Mouse (Mus musculus) embryonic facial prominence, embryonic 10.5 days (tissue): ENCODE data around the gene Igfbp3. TPM values are rescaled to one million over a fixed set of nuclear protein-coding genes. Genes with fewer than 3 reads are reported as not detected.
A peak's percentile ranks its signal among the peaks of the same experiment; 100 is the strongest.

Experiments
- DNase-seq: peaks from one replicate; pipeline ENCODE4 v3.0.0-alpha.2; 2017; ENCODE audit warnings: low spot score
- H3K27ac ChIP-seq: fragments of 300-500 bp; sonication (generic); replicated peaks from 2 replicates; pipeline ENCODE4 v1.5.1; 2016; ENCODE audit warnings: mild to moderate bottlenecking
- H3K27me3 ChIP-seq: fragments of 300-500 bp; sonication (generic); replicated peaks from 2 replicates; pipeline ENCODE4 v1.6.1; 2016; ENCODE audit warnings: low read depth, mild to moderate bottlenecking; ENCODE audit not compliant: poor library complexity, severe bottlenecking
- H3K36me3 ChIP-seq: fragments of 300-500 bp; sonication (generic); replicated peaks from 2 replicates; pipeline ENCODE4 v1.6.1; 2016; ENCODE audit warnings: mild to moderate bottlenecking, moderate library complexity
- H3K4me1 ChIP-seq: fragments of 300-500 bp; sonication (generic); 2 replicates; pipeline ENCODE4 v1.6.1; 2016
- H3K4me3 ChIP-seq: fragments of 300-500 bp; sonication (generic); 2 replicates; pipeline ENCODE4 v1.5.1; 2016; ENCODE audit warnings: mild to moderate bottlenecking, moderate library complexity
- H3K9me3 ChIP-seq: fragments of 300-500 bp; sonication (generic); 2 replicates; pipeline ENCODE4 v1.6.1; 2016; ENCODE audit warnings: mild to moderate bottlenecking
- WGBS: fragments of 180-500 bp; shearing (Covaris S2); methylation state at CpG from one replicate; pipeline ENCODE4 v1.1.7; 2016; 5-methylcytosine and 5-hydroxymethylcytosine counted together
- polyA plus RNA-seq: library from polyadenylated mRNA; unstranded; fragments of >200 nt; fragmentation: Nextera tagmentation; extraction: Ambion mirVana; gene quantifications from 2 replicates; pipeline ENCODE4 v1.2.1, GENCODE M21; 2016

The Igfbp3 gene
- polyA plus RNA-seq, 1 experiment from 2014 or later: 32.3 TPM

GRCm38 (mm10) chr11:7184420-7184819, 29.3 kb downstream of the Igfbp3 start:
- 18% methylated on average over 1 of the region's 1 CpGs for WGBS
- Histone ChIP-seq H3K27ac (no peak overlapping the region), H3K27me3 (no peaks in the 10 kb centered on the region), H3K4me1 (peaks cover 37% of the 10 kb centered on the region), H3K36me3 (no peaks in the 10 kb centered on the region), H3K9me3 (no peaks in the 10 kb centered on the region), H3K4me3 (no peak overlapping the region)
- DNase-seq: no peak

- WGBS: 38% methylated on average over 8 of the region's 8 CpGs
- H3K36me3 ChIP-seq: no peaks in the 10 kb centered on the region
- H3K9me3 ChIP-seq: no peaks in the 10 kb centered on the region
- H3K4me3 ChIP-seq: no peak overlapping the region
- H3K27me3 ChIP-seq: no peaks in the 10 kb centered on the region
- DNase-seq: no peak
- peaks cover 35% of the 10 kb centered on the region for H3K4me1 ChIP-seq
- no peak overlapping the region for H3K27ac ChIP-seq
These were observed 31.2 kb downstream of the Igfbp3 start for GRCm38 (mm10) chr11:7182409-7183042.

- no peak for DNase-seq
- H3K9me3 ChIP-seq: no peaks in the 10 kb centered on the region
- H3K4me1 ChIP-seq: peaks cover 14% of the 10 kb centered on the region
- 83% methylated on average over 2 of the region's 2 CpGs for WGBS
- H3K27ac ChIP-seq: no peak overlapping the region
- no peaks in the 10 kb centered on the region for H3K27me3 ChIP-seq
- no peaks in the 10 kb centered on the region for H3K36me3 ChIP-seq
- no peak overlapping the region for H3K4me3 ChIP-seq
These were observed 34.4 kb downstream of the Igfbp3 start for GRCm38 (mm10) chr11:7179276-7179675.

- H3K36me3 ChIP-seq: no peaks in the 10 kb centered on the region
- H3K9me3 ChIP-seq: no peaks in the 10 kb centered on the region
- WGBS: 80% methylated on average over 4 of the region's 4 CpGs
- peaks cover 10% of the 10 kb centered on the region for H3K4me1 ChIP-seq
- no peak for DNase-seq
- H3K4me3 ChIP-seq: no peak overlapping the region
- no peaks in the 10 kb centered on the region for H3K27me3 ChIP-seq
- H3K27ac ChIP-seq: no peak overlapping the region
These were observed 35.0 kb downstream of the Igfbp3 start for GRCm38 (mm10) chr11:7178724-7179123.

GRCm38 (mm10) chr11:7173664-7174063, 40.1 kb downstream of the Igfbp3 start:
- H3K27ac ChIP-seq: no peak overlapping the region
- H3K9me3 ChIP-seq: no peaks in the 10 kb centered on the region
- no peaks in the 10 kb centered on the region for H3K27me3 ChIP-seq
- H3K36me3 ChIP-seq: no peaks in the 10 kb centered on the region; the same call in 1 of the 2 replicates
- H3K4me1 ChIP-seq: peaks cover 4% of the 10 kb centered on the region; the same call in 1 of the 2 replicates
- DNase-seq: no peak
- no peak overlapping the region for H3K4me3 ChIP-seq
- 89% methylated on average over 6 of the region's 6 CpGs for WGBS

- H3K4me1 ChIP-seq: no peaks in the 10 kb centered on the region
- H3K36me3 ChIP-seq: no peaks in the 10 kb centered on the region; the same call in 1 of the 2 replicates
- 100% methylated on average over 1 of the region's 1 CpGs for WGBS
- no peaks in the 10 kb centered on the region for H3K9me3 ChIP-seq
- no peaks in the 10 kb centered on the region for H3K27me3 ChIP-seq
- no peak overlapping the region for H3K27ac ChIP-seq
- DNase-seq: no peak
- H3K4me3 ChIP-seq: no peak overlapping the region
These were observed 44.1 kb downstream of the Igfbp3 start for GRCm38 (mm10) chr11:7169645-7170044.

- no peak for DNase-seq
- 83% methylated on average over 4 of the region's 4 CpGs for WGBS
- no peak overlapping the region for H3K27ac ChIP-seq
- H3K9me3 ChIP-seq: no peaks in the 10 kb centered on the region
- no peaks in the 10 kb centered on the region for H3K27me3 ChIP-seq
- no peaks in the 10 kb centered on the region; the same call in 1 of the 2 replicates for H3K36me3 ChIP-seq
- no peak overlapping the region for H3K4me3 ChIP-seq
- peaks cover 16% of the 10 kb centered on the region for H3K4me1 ChIP-seq
These were observed 49.3 kb downstream of the Igfbp3 start for GRCm38 (mm10) chr11:7164416-7164815.

GRCm38 (mm10) chr11:7161502-7162174, 52.1 kb downstream of the Igfbp3 start:
- peaks cover 16% of the 10 kb centered on the region for H3K4me1 ChIP-seq
- H3K27me3 ChIP-seq: no peaks in the 10 kb centered on the region
- H3K9me3 ChIP-seq: no peaks in the 10 kb centered on the region
- WGBS: 80% methylated on average over 8 of the region's 8 CpGs
- no peaks in the 10 kb centered on the region for H3K36me3 ChIP-seq
- peak; percentile 46 for DNase-seq
- H3K4me3 ChIP-seq: no peak overlapping the region
- peak overlapping the region; percentile 15; the same call in 1 of the 2 replicates for H3K27ac ChIP-seq

GRCm38 (mm10) chr11:7160637-7161101, 53.1 kb downstream of the Igfbp3 start:
- H3K9me3 ChIP-seq: no peaks in the 10 kb centered on the region
- H3K27ac ChIP-seq: peak overlapping the region; percentile 15; the same call in 1 of the 2 replicates
- no peak for DNase-seq
- H3K4me1 ChIP-seq: peaks cover 16% of the 10 kb centered on the region
- no peak overlapping the region for H3K4me3 ChIP-seq
- WGBS: 62% methylated on average over 4 of the region's 4 CpGs
- H3K27me3 ChIP-seq: no peaks in the 10 kb centered on the region
- H3K36me3 ChIP-seq: no peaks in the 10 kb centered on the region

- Histone ChIP-seq H3K9me3 (no peaks in the 10 kb centered on the region), H3K4me1 (peaks cover 16% of the 10 kb centered on the region), H3K4me3 (no peak overlapping the region), H3K27me3 (no peaks in the 10 kb centered on the region), H3K36me3 (no peaks in the 10 kb centered on the region), H3K27ac (0 out of 2 replicates have a peak overlapping the region, but pooled peaks have one; percentile 15)
- DNase-seq: no peak
- WGBS: 74% methylated on average over 6 of the region's 6 CpGs
These were observed 53.6 kb downstream of the Igfbp3 start for GRCm38 (mm10) chr11:7160146-7160545.

- Histone ChIP-seq H3K9me3 (no peaks in the 10 kb centered on the region), H3K27me3 (no peaks in the 10 kb centered on the region), H3K4me1 (peaks cover 16% of the 10 kb centered on the region), H3K4me3 (no peak overlapping the region), H3K27ac (no peak overlapping the region), H3K36me3 (no peaks in the 10 kb centered on the region)
- no peak for DNase-seq
- 87% methylated on average over 6 of the region's 6 CpGs for WGBS
These were observed 55.5 kb downstream of the Igfbp3 start for GRCm38 (mm10) chr11:7158196-7158595.

GRCm38 (mm10) chr11:7156427-7156826, 57.3 kb downstream of the Igfbp3 start:
- no peak overlapping the region for H3K4me3 ChIP-seq
- peaks cover 15% of the 10 kb centered on the region for H3K4me1 ChIP-seq
- no peaks in the 10 kb centered on the region for H3K36me3 ChIP-seq
- H3K9me3 ChIP-seq: no peaks in the 10 kb centered on the region
- no peaks in the 10 kb centered on the region for H3K27me3 ChIP-seq
- no peak overlapping the region for H3K27ac ChIP-seq
- DNase-seq: no peak
- 78% methylated on average over 4 of the region's 4 CpGs for WGBS
